Mouse (Mus musculus) left cerebral cortex, postnatal 10 days (tissue): ENCODE data around the gene Eea1. TPM values are rescaled to one million over a fixed set of nuclear protein-coding genes. Genes with fewer than 3 reads are reported as not detected.
"Not testable (repeated sequence)": the region's sequence is repeated elsewhere in the genome, so short reads cannot be mapped to it uniquely, and the experiment has no call there.

Experiments used
- DNase-seq, 2 experiments: peaks; one replicate each; pipeline ENCODE4 v3.0.0; 2021 to 2022; ENCODE audit warnings: low spot score in 2 of 2, mixed read lengths in 1 of 2; ENCODE audit errors: extremely low spot score in 1 of 2
- intact Hi-C: fragments of 180-260 bp; cut with DNase I; formaldehyde crosslinking; loops from one replicate; pipeline ENCODE4 v1.15.1; 2025
- total RNA-seq, 2 experiments: library from RNA; stranded (reverse); gene quantifications; 2 replicates each; pipeline ENCODE4 v1.2.3; 2021

Gene Eea1
- total RNA-seq, result 10 to 100 TPM; 23.9 to 25.2 TPM

DNA sequence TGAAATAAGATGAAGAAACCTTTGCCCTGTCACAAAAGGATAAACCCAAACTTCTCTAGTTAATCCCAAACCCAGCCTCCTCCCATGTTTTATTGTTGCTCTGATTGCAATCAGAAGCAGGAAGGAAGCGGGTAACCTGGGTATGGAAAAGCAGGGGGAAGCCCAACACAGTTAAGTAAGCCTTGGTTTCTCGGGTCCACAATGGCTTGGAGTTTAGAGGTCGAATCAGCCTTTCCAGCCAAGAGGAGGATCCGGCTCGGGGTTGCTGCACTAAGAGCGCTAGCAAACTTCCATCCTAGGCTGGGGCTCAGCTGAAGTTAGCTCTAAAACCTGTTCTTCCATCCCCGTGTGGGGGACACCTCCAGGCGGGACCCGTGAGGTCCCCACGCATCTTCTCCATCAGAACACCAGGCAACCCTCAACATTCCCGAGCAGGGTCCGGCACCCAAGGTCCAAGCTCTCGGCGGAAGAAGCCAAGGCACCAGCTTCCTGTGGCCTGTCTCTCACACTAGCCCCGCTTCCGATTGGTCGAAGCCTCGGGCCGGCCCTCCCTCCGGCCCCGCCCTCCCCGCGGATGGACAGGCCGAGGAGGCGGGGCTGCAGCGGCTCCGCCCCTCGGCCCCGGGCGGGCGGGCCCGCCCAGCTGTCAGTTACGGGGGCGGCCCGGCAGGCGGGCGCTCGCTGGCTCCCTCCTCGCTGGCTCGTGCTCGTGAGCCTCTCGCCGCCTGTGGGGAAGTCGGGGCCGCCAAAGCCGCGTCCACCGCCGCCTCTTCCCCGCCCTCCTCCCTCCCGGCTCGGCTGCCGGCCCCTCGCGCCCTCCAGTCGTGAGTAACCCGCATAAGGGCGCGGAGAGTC lies at the start of gene Eea1:
TSS of gene Eea1 (plus strand) at position 605 of the 855 bp plus-strand sequence.
- intact Hi-C loops, result loop anchor here (5.0 kb wide), 1 partner anchor 52 kb away; no protein-coding TSS in a partner anchor
- DNase-seq, result peak; percentile 84 to 96

DNA sequence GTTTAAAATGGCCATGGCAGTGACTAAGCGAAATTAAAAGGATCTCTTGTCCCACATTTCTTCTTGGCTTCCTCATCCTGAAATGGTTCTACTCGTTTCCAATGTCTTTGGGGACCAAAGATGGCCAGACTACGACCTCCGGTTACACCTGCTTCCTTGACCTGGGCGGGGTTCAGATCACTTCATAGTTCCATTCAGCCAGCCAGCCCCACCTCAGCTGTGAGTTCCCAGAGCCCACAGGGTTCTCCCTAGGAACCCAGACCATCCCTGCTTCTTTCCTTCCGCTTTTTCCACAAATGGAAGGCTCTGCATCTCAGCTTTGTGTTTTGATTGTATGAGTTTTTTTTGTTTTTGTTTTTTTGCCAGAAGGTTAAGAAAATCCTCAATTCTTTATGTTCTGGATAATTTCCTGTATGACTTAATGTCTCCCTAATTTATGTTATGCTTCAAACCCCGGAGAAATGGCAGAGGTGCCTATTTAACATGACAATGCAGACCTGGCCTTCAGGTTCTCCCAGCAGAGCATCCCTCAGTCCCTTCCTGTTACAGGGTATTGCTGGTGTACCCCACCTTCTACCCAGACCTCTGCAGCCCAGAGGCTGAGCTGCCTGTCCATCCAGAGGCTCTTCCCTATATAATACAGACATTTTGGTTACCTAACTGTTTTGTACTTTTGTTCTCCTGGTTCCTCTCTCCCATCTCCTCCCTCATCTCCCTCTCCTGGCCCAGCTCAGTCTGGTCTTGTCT lies 49.1 kb upstream of the Eea1 start:
- DNase-seq, result no peak
- intact Hi-C loops, result loop anchor here (10.0 kb wide), 1 partner anchor 407 kb away; no protein-coding TSS in a partner anchor

DNA sequence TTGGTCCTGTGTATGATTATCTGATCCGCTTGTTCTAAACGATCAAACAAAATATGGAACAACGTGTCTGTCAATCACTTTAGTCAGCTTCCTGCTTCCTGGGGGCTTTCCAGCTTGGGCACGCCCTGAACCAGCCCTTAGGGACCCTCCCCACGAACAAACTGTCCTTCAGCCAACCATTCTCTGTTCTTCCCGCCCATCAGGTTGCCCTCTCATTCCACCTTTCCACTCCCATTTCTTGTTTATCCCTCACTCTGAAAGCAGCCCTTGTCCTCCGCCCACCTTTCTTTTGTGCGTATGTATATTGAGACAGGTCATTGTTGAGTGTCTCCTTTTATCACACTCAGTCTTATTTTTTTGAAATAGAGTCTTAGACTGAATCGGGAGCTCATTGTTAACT lies 48.3 kb upstream of the Eea1 start:
- intact Hi-C loops, result loop anchor here (10.0 kb wide), 1 partner anchor 407 kb away; no protein-coding TSS in a partner anchor
- DNase-seq, result no peak

DNA sequence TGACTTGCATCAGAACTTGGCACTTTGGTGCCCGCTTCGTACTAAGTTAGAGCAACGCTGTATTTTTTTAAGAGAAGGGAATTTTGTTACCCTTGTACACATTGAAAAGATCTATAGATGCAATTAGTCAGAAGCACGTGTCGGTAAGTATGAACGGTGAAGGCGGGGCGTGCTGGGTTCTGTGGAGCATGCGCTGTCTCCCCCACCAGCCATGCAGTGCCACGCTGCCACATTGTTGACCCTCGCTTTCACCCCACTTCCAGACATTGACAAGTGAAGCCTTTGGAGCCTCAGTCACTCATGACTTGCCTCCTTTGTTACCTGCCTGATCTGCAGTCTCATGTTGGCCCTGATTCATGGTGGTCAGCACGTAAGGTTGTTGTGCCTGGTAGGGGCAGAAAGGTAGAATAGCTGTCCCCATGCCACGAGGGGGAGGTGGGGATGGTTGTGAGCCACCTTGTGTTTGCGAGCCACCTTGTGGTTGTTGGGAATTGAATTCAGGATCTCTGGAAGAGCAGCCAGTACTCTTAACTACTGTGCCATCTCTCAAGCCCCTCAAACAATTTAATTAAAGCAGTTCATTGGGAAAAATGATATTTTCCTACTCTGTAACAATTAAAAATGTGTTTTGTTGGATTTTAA lies 47.0 kb upstream of the Eea1 start:
- intact Hi-C loops, result loop anchor here (10.0 kb wide), 1 partner anchor 409 kb away; no protein-coding TSS in a partner anchor
- no peak for DNase-seq

DNA sequence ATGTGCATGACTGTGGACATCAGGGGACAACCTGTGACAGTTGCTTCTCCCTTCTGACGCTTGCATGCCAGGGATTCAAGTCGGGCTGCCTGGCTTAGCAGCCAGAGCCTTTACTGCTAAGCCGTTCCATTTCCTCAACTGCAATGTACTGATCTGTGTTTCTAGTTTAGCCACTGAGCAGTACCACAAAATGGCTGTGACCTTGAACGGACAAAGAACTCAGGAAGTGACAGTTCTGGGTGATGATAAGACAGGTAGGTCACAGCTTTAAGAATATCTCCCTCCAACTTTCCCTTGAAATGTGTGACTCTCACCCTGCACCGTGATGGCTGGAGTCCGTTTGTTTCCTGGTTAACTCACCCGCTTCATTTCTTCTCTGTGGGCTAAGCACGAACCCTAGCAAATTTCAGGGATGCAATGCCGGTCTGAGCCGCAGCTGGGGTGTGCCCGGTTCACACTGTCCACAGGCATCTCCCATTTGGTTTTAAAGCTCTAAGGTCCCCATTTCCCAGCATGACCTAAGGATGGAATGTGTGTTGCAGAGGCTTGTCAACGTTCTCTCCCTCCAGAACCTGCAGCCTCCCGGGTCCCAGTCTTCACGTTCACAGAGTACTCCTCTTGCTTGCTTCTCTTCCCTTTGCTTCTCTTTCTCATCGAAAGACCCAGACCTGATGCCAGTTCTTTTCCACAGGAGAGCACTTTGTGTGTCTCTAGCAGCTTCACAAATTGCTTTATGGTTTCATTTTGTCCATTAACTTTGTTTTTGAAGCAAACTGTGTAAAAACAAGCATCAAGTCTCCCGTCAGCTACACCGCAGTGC lies 46.2 kb upstream of the Eea1 start:
- intact Hi-C loops, result loop anchor here (1.0 to 10.0 kb wide), 2 partner anchors 344 to 409 kb away; no protein-coding TSS in a partner anchor

DNA sequence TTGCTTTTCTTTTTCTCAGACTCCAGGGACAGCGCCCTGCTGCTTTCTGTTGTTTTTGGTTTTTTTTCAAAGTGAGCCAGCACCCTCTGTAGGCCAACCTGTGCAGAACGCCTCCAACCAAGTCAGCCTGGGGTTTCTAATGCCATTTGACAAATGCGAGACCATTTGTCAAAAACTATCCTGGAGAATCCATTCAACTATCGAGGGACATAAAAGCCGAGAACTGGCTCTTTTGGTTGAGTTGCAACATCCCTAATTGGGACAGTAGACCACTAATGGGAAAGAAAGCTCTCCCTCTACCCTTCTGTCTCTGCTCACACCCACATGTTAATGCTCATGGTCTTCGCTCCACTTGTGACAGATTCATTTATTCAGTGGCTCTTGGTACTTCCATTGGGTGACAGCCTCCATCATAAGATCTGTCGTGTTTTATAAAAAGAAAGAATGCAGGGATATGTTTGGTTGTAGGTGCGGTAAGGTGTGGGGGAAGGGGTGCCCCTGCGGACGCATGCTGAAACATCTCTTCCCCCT lies 45.5 kb upstream of the Eea1 start:
- intact Hi-C loops, result loop anchor here (1.0 to 10.0 kb wide), 3 partner anchors 137 to 410 kb away; no protein-coding TSS in a partner anchor
- peak; percentile 70 to 71 for DNase-seq

More for the DNA sequence above, 46.2 kb upstream of the Eea1 start:
- DNase-seq, result no peak

DNA sequence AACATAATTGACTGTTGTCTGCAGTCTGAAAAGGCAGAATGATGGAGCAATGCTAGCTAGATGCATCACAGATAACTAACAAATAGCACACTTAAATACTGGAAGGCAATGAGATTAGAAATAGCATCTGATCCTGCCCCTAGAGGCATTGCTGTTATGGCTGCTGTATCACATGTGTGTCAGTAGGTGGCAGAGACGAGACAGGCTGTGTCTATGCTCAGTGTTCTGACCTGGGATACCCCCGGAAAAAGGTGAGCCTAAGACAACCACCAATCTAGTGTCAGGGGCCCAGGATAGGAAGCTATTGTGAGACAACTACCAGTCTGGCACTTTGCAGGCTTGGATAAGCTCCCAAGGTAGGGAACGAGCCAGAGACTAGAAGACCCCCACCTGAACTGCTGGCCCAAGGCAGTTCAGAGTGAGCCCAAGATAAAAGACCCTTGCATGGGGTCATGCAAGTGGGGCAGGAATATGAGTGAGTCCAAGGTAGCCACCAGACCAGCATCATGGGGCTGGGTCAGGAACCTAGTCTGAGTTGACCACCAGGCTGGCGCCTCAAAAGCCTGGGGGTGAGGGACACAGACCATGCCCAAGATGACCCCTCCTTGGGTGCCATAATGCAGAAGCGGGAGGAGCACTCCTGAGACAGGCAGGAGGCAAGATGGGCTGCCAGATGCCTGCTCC lies 41.8 kb upstream of the Eea1 start:
- no peak for DNase-seq
- intact Hi-C loops, result loop anchor here (5.0 to 10.0 kb wide), 2 partner anchors 134 to 414 kb away; no protein-coding TSS in a partner anchor

DNA sequence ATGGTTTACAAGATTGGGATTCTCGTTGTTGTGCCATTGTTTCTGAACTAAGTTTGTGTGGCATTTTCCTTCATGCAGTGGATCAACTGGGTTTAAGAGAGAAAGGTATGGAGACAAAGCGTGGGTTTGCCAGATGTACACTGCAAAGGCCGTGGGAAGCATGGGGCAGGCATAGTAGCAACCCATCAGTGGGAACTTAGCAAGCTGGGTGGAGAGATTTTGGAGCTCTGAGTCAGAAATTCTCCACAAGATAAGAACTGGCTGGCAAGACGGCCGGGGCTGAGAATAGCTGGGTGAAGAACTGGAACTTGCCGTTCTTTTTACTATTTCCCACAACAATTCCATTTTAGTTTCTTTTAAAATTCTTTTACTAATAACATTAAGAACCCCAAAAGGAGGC lies 35.8 kb upstream of the Eea1 start:
- DNase-seq, result no peak
- intact Hi-C loops, result no loop called here

DNA sequence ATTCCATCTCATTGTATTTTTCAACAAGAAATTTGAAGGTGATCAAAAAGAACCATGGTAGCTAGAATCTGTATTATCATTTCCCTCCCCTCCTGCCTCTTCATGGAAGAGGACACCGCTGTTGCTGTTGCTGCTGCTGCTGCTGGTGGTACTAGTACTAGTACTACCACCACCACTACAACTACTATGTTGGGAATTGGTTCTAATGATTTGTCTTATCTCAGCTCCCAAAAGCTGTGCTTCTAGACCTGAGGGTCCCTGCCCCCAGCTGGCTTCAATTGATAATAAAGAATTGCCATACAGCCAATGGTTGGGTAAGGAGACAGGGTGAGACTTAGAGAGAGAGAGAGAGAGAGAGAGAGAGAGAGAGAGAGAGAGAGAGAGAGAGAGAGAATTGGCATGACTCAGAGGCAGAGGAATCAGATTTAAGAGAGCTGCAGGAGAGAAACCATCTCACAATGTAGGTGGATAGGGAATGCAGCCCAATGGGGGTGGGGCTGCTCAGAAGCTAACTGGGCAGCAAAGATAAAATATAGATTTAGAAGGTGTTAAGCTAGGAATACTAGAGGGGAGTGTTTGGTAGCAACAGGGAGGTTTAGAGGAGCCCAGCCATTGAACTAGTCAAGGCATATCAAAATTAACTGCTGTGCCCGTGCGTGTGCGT lies 31.1 kb upstream of the Eea1 start:
- no peak for DNase-seq
- intact Hi-C loops, result no loop called here

DNA sequence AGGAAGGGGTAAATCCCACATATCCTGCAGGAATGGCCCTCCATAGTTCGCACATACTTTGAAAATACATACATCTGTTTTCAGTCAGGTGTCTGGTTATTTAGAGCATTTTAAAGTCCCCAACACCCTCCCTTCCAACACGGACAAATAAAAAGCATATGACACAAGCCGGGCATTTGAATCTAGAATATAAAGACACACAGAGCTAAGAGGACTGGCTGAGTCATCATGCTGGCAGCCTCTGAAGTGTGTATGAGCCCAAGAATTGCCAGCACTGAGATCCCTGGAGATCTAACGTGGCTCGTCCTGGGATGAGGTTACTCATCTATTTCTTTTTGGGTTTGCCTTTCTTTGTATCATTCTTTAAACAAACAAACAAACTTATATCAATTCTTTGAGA lies 29.4 kb upstream of the Eea1 start:
- intact Hi-C loops, result no loop called here
- DNase-seq, result no peak

DNA sequence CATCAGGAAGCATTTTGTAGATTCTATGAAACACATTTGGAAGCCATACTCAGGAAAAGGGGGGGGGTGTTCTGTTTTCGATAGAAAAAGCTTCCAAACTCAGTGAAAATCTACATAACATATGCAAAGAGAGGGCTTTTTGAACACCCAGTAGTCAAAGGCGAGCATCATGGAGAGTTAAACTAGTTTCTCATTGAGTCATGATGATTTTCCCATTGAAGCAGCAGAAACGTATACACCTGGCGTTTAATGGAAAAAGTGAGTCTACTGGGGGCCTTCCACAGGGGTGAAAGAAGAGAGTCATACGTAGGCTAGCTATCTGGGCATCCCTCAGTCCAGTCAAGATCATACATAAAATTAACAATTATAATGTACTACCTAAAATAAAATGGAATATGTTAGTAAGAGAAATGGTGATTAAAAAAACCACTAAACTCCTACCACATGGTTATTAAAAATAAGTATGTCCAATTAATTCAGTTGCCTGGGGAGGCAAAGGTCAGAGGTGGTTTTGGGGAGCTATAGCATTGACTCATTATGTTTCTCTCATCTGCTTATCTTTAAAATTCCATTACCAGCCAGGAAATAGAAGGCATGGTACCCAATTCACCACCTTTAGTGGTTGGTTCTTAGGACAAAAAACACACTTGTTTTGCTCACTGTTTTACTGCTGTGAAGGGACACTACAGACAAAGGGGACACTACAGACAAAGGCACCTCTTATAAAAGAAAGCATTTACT lies 25.8 kb upstream of the Eea1 start:
- intact Hi-C loops, result no loop called here
- DNase-seq, result no peak

DNA sequence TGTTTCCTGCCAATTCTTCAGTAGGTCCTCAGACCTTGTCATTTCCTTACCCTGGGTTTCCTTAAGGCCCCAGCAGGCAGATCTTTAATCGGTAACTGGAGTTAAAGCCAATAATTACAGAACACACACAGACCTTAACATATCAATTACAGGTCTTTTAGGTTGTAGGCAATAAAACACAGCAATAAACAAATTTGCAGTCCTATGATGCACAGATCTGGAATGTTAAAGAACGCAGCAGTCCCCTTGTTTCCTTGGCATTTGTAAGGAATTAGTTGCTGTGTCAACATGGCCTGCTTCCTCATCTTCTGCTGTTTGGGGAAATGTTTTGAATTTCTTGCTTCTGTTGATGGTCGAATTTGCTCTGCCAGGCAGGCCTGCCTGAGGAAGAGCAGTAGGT lies 21.7 kb upstream of the Eea1 start:
- no peak for DNase-seq
- intact Hi-C loops, result no loop called here

DNA sequence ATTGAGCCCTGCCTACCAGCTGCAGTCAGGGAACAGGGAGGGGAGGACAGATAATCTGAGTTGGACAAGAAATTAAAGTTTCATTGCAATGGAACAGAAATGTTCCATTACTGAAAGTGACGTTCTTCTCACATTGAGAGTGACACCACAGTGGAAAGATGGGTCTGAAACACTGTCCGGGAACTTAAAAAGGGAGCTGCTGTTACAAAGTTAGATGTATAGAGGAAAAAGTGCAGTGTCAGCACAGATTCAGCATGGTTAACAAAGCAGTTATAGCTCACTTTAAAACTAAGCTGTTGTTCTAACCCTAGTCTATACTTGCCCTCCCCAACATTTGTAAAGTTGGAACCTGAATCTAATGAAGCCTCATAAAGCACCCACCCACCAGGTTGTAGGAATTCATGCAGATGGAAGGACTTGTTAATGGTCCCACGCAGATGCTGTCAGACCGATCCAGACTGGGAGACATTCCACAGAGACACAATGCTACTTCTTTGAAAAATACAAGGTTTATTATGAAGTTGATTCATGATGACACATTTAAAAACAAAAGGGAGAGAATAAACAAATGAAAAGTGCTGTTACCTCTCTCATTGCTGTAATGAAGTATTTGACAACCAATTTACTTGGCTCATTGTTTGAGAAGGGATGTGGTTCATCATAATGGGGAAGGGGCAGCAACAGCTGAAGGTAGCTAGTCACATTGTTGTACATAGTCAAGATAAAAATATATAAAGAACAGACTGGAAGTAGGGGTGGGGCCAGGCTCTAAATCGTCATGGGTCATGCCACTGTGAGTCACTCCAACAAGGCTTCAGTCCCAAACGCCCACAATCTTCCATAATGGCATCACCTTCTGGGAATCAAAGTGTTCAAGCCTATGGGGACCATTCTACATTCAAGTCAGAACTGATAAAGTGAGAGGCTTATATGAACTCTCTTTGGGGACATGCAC lies 16.9 kb upstream of the Eea1 start:
- intact Hi-C loops, result no loop called here
- DNase-seq, result no peak

DNA sequence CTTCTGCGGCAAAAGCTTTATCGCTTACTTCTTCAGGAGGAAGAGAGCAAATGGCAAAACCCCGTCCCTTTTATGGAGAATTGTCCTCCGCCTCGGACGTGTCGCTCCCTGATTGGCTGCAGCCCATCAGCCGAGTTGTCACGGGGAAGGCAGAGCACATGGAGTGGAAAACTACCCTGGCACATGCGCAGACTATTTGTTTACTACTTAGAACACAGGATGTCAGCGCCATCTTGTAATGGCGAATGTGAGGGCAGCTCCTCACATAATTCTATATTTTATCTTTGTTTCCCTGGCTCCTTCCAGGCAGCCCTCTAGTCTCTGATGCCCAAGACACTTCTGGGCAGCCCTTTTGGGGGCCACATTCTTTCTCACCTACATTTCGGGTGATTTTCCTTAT lies 6.8 kb upstream of the Eea1 start:
- DNase-seq, intact Hi-C loops: not testable (repeated sequence)
